Mouse (Mus musculus) heart, adult 2 months (tissue): ENCODE data around the gene Rasl12.

Experiments
- CTCF ChIP-seq: fragments of 200-600 bp; IDR thresholded peaks from 2 replicates; pipeline ENCODE4 v1.8.1; 2022; ENCODE audit warnings: antibody characterized with exemption, mild to moderate bottlenecking, moderate library complexity
- EP300 ChIP-seq: fragments of 200-500 bp; IDR thresholded peaks from 2 replicates; pipeline ENCODE4 v1.6.1; 2011; ENCODE audit warnings: low read depth, low read length, control low read depth; ENCODE audit not compliant: insufficient read depth

DNA sequence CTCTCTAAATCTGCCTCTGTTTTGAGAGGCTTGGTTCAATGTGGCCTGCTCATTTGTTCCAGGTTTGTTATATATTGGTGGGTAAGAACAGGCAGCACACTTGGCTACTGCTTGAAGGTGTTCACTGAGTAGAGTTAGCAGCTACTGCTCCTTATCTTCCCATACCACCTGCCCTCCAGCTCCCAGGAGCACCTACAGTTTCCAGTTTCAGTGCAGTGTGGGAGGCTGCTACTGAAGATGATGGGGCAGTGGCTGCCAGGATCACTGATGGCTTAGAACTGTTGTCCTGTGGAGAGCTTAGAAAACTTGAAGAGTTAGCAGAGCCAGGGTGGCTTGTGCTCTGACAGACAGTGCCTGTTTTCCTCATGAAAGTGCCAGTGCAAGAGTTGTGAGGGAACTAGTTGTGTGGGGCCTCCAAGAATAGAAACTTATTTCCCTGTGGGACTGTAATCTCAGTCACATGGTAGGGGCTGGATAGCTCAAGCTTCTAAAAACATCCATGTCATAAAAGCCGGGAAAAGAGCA, 39.3 kb upstream of the Rasl12 start:
- TF ChIP-seq CTCF, result no peak
- no peak for TF ChIP-seq EP300
